Mouse (Mus musculus) E14TG2a.4 (cell line): ENCODE data around the gene Gm20388.

Experiments
- H3K27me3 ChIP-seq: 2 replicates; pipeline ENCODE4 v1.6.1; 2014; ENCODE audit warnings: low read length, control low read depth; ENCODE audit not compliant: insufficient read depth
- H3K36me3 ChIP-seq: 2 replicates; pipeline ENCODE4 v1.6.1; 2014; ENCODE audit warnings: low read length, control low read depth; ENCODE audit not compliant: insufficient read depth
- H3K4me1 ChIP-seq: replicated peaks from 2 replicates; pipeline ENCODE4 v1.6.1; 2014; ENCODE audit warnings: low read depth, low read length, control low read depth
- H3K4me3 ChIP-seq: replicated peaks from 2 replicates; pipeline ENCODE4 v1.5.1; 2014; ENCODE audit warnings: mild to moderate bottlenecking, low read length
- H3K9me3 ChIP-seq: 2 replicates; pipeline ENCODE4 v1.6.1; 2014; ENCODE audit warnings: low read length, control low read depth
- CTCF ChIP-seq: conservative IDR thresholded peaks from 2 replicates; pipeline ENCODE4 v1.5.1; 2014; ENCODE audit warnings: low read length
- NANOG ChIP-seq: IDR thresholded peaks from 2 replicates; pipeline ENCODE4 v1.6.1; 2014; ENCODE audit warnings: borderline replicate concordance, low read length, mixed read lengths
- POU5F1 ChIP-seq: IDR thresholded peaks from 2 replicates; pipeline ENCODE4 v1.6.1; 2014; ENCODE audit warnings: low read length, borderline replicate concordance

Gene Gm20388

GRCm38 (mm10) chr8:121578676-121579451, 1668.2 kb downstream of the Gm20388 start, which contains the start of gene Fbxo31:
Gene Fbxo31 (minus strand): TSS chr8:121578806.
- peaks cover 12% of the 10 kb centered on the region; the same call in 1 of the 2 replicates for H3K36me3 ChIP-seq
- no peaks in the 10 kb centered on the region for H3K27me3 ChIP-seq
- H3K4me1 ChIP-seq = peaks cover 78% of the 10 kb centered on the region
- H3K9me3 ChIP-seq = no peaks in the 10 kb centered on the region
- peak within 1 kb of the TSS; percentile 95 for H3K4me3 ChIP-seq
- TF ChIP-seq CTCF (no peak), POU5F1 (no peak), NANOG (no peak)

GRCm38 (mm10) chr8:121580465-121580864, 1669.8 kb downstream of the Gm20388 start:
- H3K9me3 ChIP-seq = no peaks in the 10 kb centered on the region
- TF ChIP-seq NANOG (no peak), POU5F1 (no peak), CTCF (no peak)
- no peaks in the 10 kb centered on the region for H3K27me3 ChIP-seq
- H3K4me3 ChIP-seq = no peak overlapping the region
- H3K36me3 ChIP-seq = no peaks in the 10 kb centered on the region
- peaks cover 71% of the 10 kb centered on the region for H3K4me1 ChIP-seq

GRCm38 (mm10) chr8:121583653-121584052, 1673.0 kb downstream of the Gm20388 start:
- Histone ChIP-seq H3K9me3 (no peaks in the 10 kb centered on the region), H3K4me1 (peaks cover 58% of the 10 kb centered on the region), H3K36me3 (no peaks in the 10 kb centered on the region), H3K4me3 (no peak overlapping the region), H3K27me3 (no peaks in the 10 kb centered on the region)
- TF ChIP-seq POU5F1 = no peak
- TF ChIP-seq NANOG = no peak
- TF ChIP-seq CTCF = no peak

GRCm38 (mm10) chr8:121584730-121585129, 1674.1 kb downstream of the Gm20388 start:
- H3K4me1 ChIP-seq = peaks cover 63% of the 10 kb centered on the region
- H3K9me3 ChIP-seq = no peaks in the 10 kb centered on the region
- TF ChIP-seq CTCF = no peak
- no peak for TF ChIP-seq POU5F1
- no peak for TF ChIP-seq NANOG
- H3K36me3 ChIP-seq = no peaks in the 10 kb centered on the region
- H3K4me3 ChIP-seq = peak overlapping the region; percentile 82
- no peaks in the 10 kb centered on the region for H3K27me3 ChIP-seq

- Histone ChIP-seq H3K9me3 (no peaks in the 10 kb centered on the region), H3K27me3 (no peaks in the 10 kb centered on the region), H3K4me3 (peak overlapping the region; percentile 82), H3K4me1 (peaks cover 60% of the 10 kb centered on the region), H3K36me3 (no peaks in the 10 kb centered on the region)
- TF ChIP-seq CTCF (no peak), NANOG (no peak), POU5F1 (no peak)
Observed at GRCm38 (mm10) chr8:121585159-121585825, 1674.7 kb downstream of the Gm20388 start.

- Histone ChIP-seq H3K4me1 (peaks cover 65% of the 10 kb centered on the region), H3K4me3 (no peak overlapping the region), H3K27me3 (no peaks in the 10 kb centered on the region), H3K36me3 (peaks cover 21% of the 10 kb centered on the region), H3K9me3 (no peaks in the 10 kb centered on the region)
- TF ChIP-seq POU5F1 (no peak), CTCF (no peak), NANOG (no peak)
Observed at GRCm38 (mm10) chr8:121588750-121589149, 1678.1 kb downstream of the Gm20388 start.

GRCm38 (mm10) chr8:121589205-121589726, 1678.6 kb downstream of the Gm20388 start:
- H3K36me3 ChIP-seq = peaks cover 26% of the 10 kb centered on the region
- peaks cover 64% of the 10 kb centered on the region for H3K4me1 ChIP-seq
- no peaks in the 10 kb centered on the region for H3K27me3 ChIP-seq
- no peaks in the 10 kb centered on the region for H3K9me3 ChIP-seq
- no peak overlapping the region for H3K4me3 ChIP-seq
- TF ChIP-seq NANOG (no peak), CTCF (no peak), POU5F1 (no peak)

- TF ChIP-seq NANOG (no peak), CTCF (no peak), POU5F1 (no peak)
- H3K27me3 ChIP-seq = no peaks in the 10 kb centered on the region
- H3K36me3 ChIP-seq = peaks cover 38% of the 10 kb centered on the region
- peak within 1 kb of the TSS; percentile 96 for H3K4me3 ChIP-seq
- H3K4me1 ChIP-seq = peaks cover 62% of the 10 kb centered on the region
- H3K9me3 ChIP-seq = no peaks in the 10 kb centered on the region
Observed at GRCm38 (mm10) chr8:121590203-121591177, 1679.8 kb downstream of the Gm20388 start, which contains the start of gene Map1lc3b. Gene Map1lc3b (plus strand): TSS chr8:121590361.
